Mouse (Mus musculus): Measurements from ENCODE around the gene Usp22. TPM values are rescaled to one million over a fixed set of nuclear protein-coding genes. Genes with fewer than 3 reads are reported as not detected.
"Not testable (repeated sequence)": the region's sequence is repeated elsewhere in the genome, so short reads cannot be mapped to it uniquely, and the experiment has no call there.

The Usp22 gene
- total RNA-seq, 2 experiments from 2014 or later, result 6.5 to 18.0 TPM

GRCm38 (mm10) chr11:61146645-61147299 is 28.1 kb downstream of the Usp22 start:
- ATAC-seq (replicated peaks; ENCODE audit: low FRiP score, poor library complexity, severe bottlenecking), result no peak

- ATAC-seq (replicated peaks; ENCODE audit: low FRiP score, poor library complexity, severe bottlenecking), result no peak
Measured at GRCm38 (mm10) chr11:61145551-61145950, 29.3 kb downstream of the Usp22 start.

- no peak for ATAC-seq (replicated peaks; ENCODE audit: low FRiP score, poor library complexity, severe bottlenecking)
Measured at GRCm38 (mm10) chr11:61143564-61144469, 31.0 kb downstream of the Usp22 start.

- no peak for ATAC-seq (replicated peaks; ENCODE audit: low FRiP score, poor library complexity, severe bottlenecking)
Measured at GRCm38 (mm10) chr11:61142941-61143530, 31.8 kb downstream of the Usp22 start.

GRCm38 (mm10) chr11:61142262-61142661 is 32.6 kb downstream of the Usp22 start:
- no peak for ATAC-seq (replicated peaks; ENCODE audit: low FRiP score, poor library complexity, severe bottlenecking)

- ATAC-seq (replicated peaks; ENCODE audit: low FRiP score, poor library complexity, severe bottlenecking), result no peak
Measured at GRCm38 (mm10) chr11:61141693-61142092, 33.2 kb downstream of the Usp22 start.

- ATAC-seq (replicated peaks; ENCODE audit: low FRiP score, poor library complexity, severe bottlenecking), result no peak
Measured at GRCm38 (mm10) chr11:61132943-61133342, 41.9 kb downstream of the Usp22 start.

GRCm38 (mm10) chr11:61130646-61131045 is 44.2 kb downstream of the Usp22 start:
- ATAC-seq (replicated peaks; ENCODE audit: low FRiP score, poor library complexity, severe bottlenecking), result not testable (repeated sequence)

GRCm38 (mm10) chr11:61129305-61129704 is 45.5 kb downstream of the Usp22 start:
- no peak for ATAC-seq (replicated peaks; ENCODE audit: low FRiP score, poor library complexity, severe bottlenecking)

- ATAC-seq (replicated peaks; ENCODE audit: low FRiP score, poor library complexity, severe bottlenecking), result no peak
Measured at GRCm38 (mm10) chr11:61127421-61128055, 47.3 kb downstream of the Usp22 start.

GRCm38 (mm10) chr11:61126606-61127355 is 48.1 kb downstream of the Usp22 start, which contains the start of gene Tnfrsf13b:
Gene Tnfrsf13b, plus strand, starts transcription at chr11:61126755.
- no peak for ATAC-seq (replicated peaks; ENCODE audit: low FRiP score, poor library complexity, severe bottlenecking)

- ATAC-seq (replicated peaks; ENCODE audit: low FRiP score, poor library complexity, severe bottlenecking), result no peak
Measured at GRCm38 (mm10) chr11:61125970-61126369, 48.9 kb downstream of the Usp22 start.

- ATAC-seq (replicated peaks; ENCODE audit: low FRiP score, poor library complexity, severe bottlenecking), result no peak
Measured at GRCm38 (mm10) chr11:61123886-61124285, 51.0 kb downstream of the Usp22 start.

GRCm38 (mm10) chr11:61122769-61123288 is 52.0 kb downstream of the Usp22 start:
- ATAC-seq (replicated peaks; ENCODE audit: low FRiP score, poor library complexity, severe bottlenecking), result no peak

GRCm38 (mm10) chr11:61122283-61122768 is 52.5 kb downstream of the Usp22 start:
- no peak for ATAC-seq (replicated peaks; ENCODE audit: low FRiP score, poor library complexity, severe bottlenecking)

- no peak for ATAC-seq (replicated peaks; ENCODE audit: low FRiP score, poor library complexity, severe bottlenecking)
Measured at GRCm38 (mm10) chr11:61119996-61120583, 54.8 kb downstream of the Usp22 start.

GRCm38 (mm10) chr11:61116226-61116625 is 58.6 kb downstream of the Usp22 start:
- no peak; the same call in 1 of the 2 replicates for ATAC-seq (replicated peaks; ENCODE audit: low FRiP score, poor library complexity, severe bottlenecking)

- ATAC-seq (replicated peaks; ENCODE audit: low FRiP score, poor library complexity, severe bottlenecking), result no peak
Measured at GRCm38 (mm10) chr11:61112323-61112995, 62.4 kb downstream of the Usp22 start.
